Mouse (Mus musculus): ENCODE measurements around the gene Myt1l.

GRCm38 (mm10) chr12:29873281-29873772 lies 345.1 kb downstream of the Myt1l start:
- TF ChIP-seq POLR2A (IDR thresholded peaks at IDR 0.05; ENCODE audit: insufficient read depth, low read depth, low read length) (no peak), CTCF (IDR thresholded peaks at IDR 0.05; ENCODE audit: insufficient read depth, low read depth, low read length) (no peak)
